Mouse (Mus musculus): Measurements from ENCODE around the gene Heatr3.

GRCm38 (mm10) chr8:88175264-88175663 is 37.6 kb downstream of the Heatr3 start:
- TF ChIP-seq CTCF (IDR thresholded peaks at IDR 0.05; ENCODE audit: control insufficient read depth, insufficient read depth, low read length) (no peak), POLR2A (IDR thresholded peaks at IDR 0.05; ENCODE audit: borderline replicate concordance, control insufficient read depth, low read depth, low read length) (no peak)
